ENCODE assay signal across 8 mouse cellular contexts in the genomic region with DNA sequence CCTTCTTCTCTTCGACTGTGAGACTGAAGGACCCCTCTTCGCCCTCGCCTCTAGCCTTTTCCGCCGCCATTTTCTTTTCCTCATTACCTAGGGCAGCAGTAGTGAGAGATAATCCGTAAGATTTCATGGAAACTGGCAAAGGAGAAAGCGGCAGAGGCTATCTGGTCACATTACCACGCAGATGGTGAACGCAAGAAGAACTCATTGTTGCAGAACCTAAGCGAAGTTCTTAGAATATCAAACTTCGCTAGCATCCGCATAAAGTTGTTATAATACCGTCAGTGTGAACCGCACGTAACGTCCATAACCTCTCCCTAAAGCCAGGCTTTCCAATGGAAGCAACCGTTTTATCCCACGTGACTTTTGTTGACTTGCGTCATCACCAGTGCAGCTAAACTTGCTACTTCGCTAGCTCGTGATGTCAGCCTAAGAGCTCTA. TPM values are rescaled to one million over a fixed set of nuclear protein-coding genes. Genes with fewer than 3 reads are reported as not detected.
DNase-seq lines count a peak whose midpoint lies in the region; ATAC-seq and TF ChIP-seq lines count a peak whose summit lies in the region.

A gene (minus strand): TSS at position 334 of the 438 bp plus-strand sequence.

- ATAC-seq in embryonic facial prominence, embryonic 11.5 days (replicated peaks; ENCODE audit: insufficient number of reproducible peaks, low FRiP score, low TSS enrichment, low read depth): peak; percentile 86
- ATAC-seq in kidney, embryonic 16.5 days (ENCODE audit: low FRiP score, low TSS enrichment): peak; percentile 90; the same call in 1 of the 2 replicates

- H3K4me3 ChIP-seq in E14TG2a.4 (replicated peaks; ENCODE audit: low read length): peak within 1 kb of the TSS; percentile 79
- H3K4me3 ChIP-seq in embryonic facial prominence, embryonic 11.5 days (ENCODE audit: low read depth, low read length): peak within 1 kb of the TSS; percentile 36
- peak within 1 kb of the TSS; percentile 54 for H3K4me3 ChIP-seq in heart, embryonic 10.5 days
- peak within 1 kb of the TSS; percentile 48 for H3K4me3 ChIP-seq in kidney, embryonic 16.5 days (ENCODE audit: low read length)

- no peaks in the 10 kb centered on the region for H3K36me3 ChIP-seq in E14TG2a.4 (ENCODE audit: insufficient read depth, low read length)
- no peaks in the 10 kb centered on the region for H3K36me3 ChIP-seq in embryonic facial prominence, embryonic 11.5 days (replicated peaks; ENCODE audit: control insufficient read depth, insufficient read depth, low read depth, low read length)
- H3K36me3 ChIP-seq in heart, embryonic 10.5 days: no peaks in the 10 kb centered on the region
- no peaks in the 10 kb centered on the region for H3K36me3 ChIP-seq in kidney, embryonic 16.5 days (ENCODE audit: insufficient read depth, low read length)

- 0% methylated on average over 14 of the region's 21 CpGs for WGBS in embryonic facial prominence, embryonic 11.5 days
- under 1% methylated on average over 21 of the region's 21 CpGs for WGBS in heart, embryonic 10.5 days
- 0% methylated on average over 10 of the region's 21 CpGs for WGBS in kidney, embryonic 16.5 days

- no peak within 1 kb of the TSS; the same call in 1 of the 2 replicates for H3K4me2 ChIP-seq in embryonic facial prominence, embryonic 11.5 days (ENCODE audit: low read depth, low read length)
- H3K4me2 ChIP-seq in kidney, embryonic 16.5 days (replicated peaks; ENCODE audit: low read depth, low read length): peak within 1 kb of the TSS; percentile 31

- H3K4me1 ChIP-seq in E14TG2a.4 (replicated peaks; ENCODE audit: low read depth, low read length): peaks cover 7% of the 10 kb centered on the region; the same call in 1 of the 2 replicates
- no peaks in the 10 kb centered on the region for H3K4me1 ChIP-seq in embryonic facial prominence, embryonic 11.5 days (ENCODE audit: control insufficient read depth, insufficient read depth, low read length)
- H3K4me1 ChIP-seq in heart, embryonic 10.5 days: no peaks in the 10 kb centered on the region
- no peaks in the 10 kb centered on the region for H3K4me1 ChIP-seq in kidney, embryonic 16.5 days (ENCODE audit: insufficient read depth, low read length)

- peak; percentile 78 for DNase-seq in NIH3T3 (ENCODE audit: low read depth)
- peak; percentile 77 for DNase-seq in embryonic facial prominence, embryonic 11.5 days (ENCODE audit: low spot score)
- DNase-seq in heart, embryonic 10.5 days (ENCODE audit: low spot score): peak; percentile 84
- DNase-seq in lung, postnatal 10 days: peak; percentile 77
- DNase-seq in retina, adult 2 months (ENCODE audit: low read depth, low spot score): peak; percentile 13
- DNase-seq in ovary, postnatal 10 days (ENCODE audit: low spot score): no peak

- no peak for TF ChIP-seq CTCF in E14TG2a.4 (conservative IDR thresholded peaks at IDR 0.05; ENCODE audit: low read length)

- no peaks in the 10 kb centered on the region for H3K27me3 ChIP-seq in E14TG2a.4 (ENCODE audit: insufficient read depth, low read length)
- H3K27me3 ChIP-seq in embryonic facial prominence, embryonic 11.5 days (ENCODE audit: control insufficient read depth, insufficient read depth, low read length): no peaks in the 10 kb centered on the region
- H3K27me3 ChIP-seq in heart, embryonic 10.5 days (ENCODE audit: insufficient read depth, poor library complexity, severe bottlenecking): no peaks in the 10 kb centered on the region
- H3K27me3 ChIP-seq in kidney, embryonic 16.5 days (ENCODE audit: insufficient read depth, low read length): no peaks in the 10 kb centered on the region

- H3K27ac ChIP-seq in embryonic facial prominence, embryonic 11.5 days (replicated peaks; ENCODE audit: low read depth, low read length): 0 out of 2 replicates have a peak within 1 kb of the TSS, but pooled peaks have one; percentile 47
- H3K27ac ChIP-seq in heart, embryonic 10.5 days: peak within 1 kb of the TSS; percentile 78
- peak within 1 kb of the TSS; percentile 69 for H3K27ac ChIP-seq in kidney, embryonic 16.5 days (ENCODE audit: low read length)

- H3K9me3 ChIP-seq in E14TG2a.4 (ENCODE audit: low read length): no peaks in the 10 kb centered on the region
- no peaks in the 10 kb centered on the region for H3K9me3 ChIP-seq in embryonic facial prominence, embryonic 11.5 days (replicated peaks; ENCODE audit: control insufficient read depth, low read length)
- no peaks in the 10 kb centered on the region for H3K9me3 ChIP-seq in heart, embryonic 10.5 days
- H3K9me3 ChIP-seq in kidney, embryonic 16.5 days (ENCODE audit: low read length): no peaks in the 10 kb centered on the region

- H3K9ac ChIP-seq in embryonic facial prominence, embryonic 11.5 days (replicated peaks; ENCODE audit: low read length): peak within 1 kb of the TSS; percentile 59
- H3K9ac ChIP-seq in kidney, embryonic 16.5 days (replicated peaks; ENCODE audit: low read length): peak within 1 kb of the TSS; percentile 63

RNA-seq across cellular contexts. Expression of the gene that starts here (rescaled TPM):
- polyA plus RNA-seq in embryonic facial prominence, embryonic 11.5 days (2014; fragmentation: Nextera tagmentation; extraction: Ambion mirVana): 10.1 and 14.2 TPM in 2 replicates
- 8.6 and 10.4 TPM in 2 replicates for polyA plus RNA-seq in heart, embryonic 10.5 days (2016; fragmentation: Nextera tagmentation; extraction: Ambion mirVana)
- polyA plus RNA-seq in kidney, embryonic 16.5 days (2015; fragmentation: Nextera tagmentation; extraction: Ambion mirVana): 8.0 and 14.6 TPM in 2 replicates
